Mouse (Mus musculus) midbrain, embryonic 16.5 days (tissue): ENCODE data around the gene Prkaa2. TPM values are rescaled to one million over a fixed set of nuclear protein-coding genes. Genes with fewer than 3 reads are reported as not detected.

ENCODE experiments used
- ATAC-seq: fragments of 200-750 bp; cut with Nextera tagmentation; 2 replicates; pipeline ENCODE4 v1.8.0; 2017; ENCODE audit warnings: moderate TSS enrichment
- H3K27ac ChIP-seq: fragments of 300-500 bp; sonication (generic); 2 replicates; pipeline ENCODE4 v1.5.1; 2014; ENCODE audit warnings: mild to moderate bottlenecking, low read length, mixed read lengths
- H3K27me3 ChIP-seq: fragments of 300-500 bp; sonication (generic); 2 replicates; pipeline ENCODE4 v1.6.1; 2014; ENCODE audit warnings: low read depth, low read length, mixed read lengths; ENCODE audit not compliant: control insufficient read depth, insufficient read depth
- H3K36me3 ChIP-seq: fragments of 300-500 bp; sonication (generic); 2 replicates; pipeline ENCODE4 v1.6.1; 2014; ENCODE audit warnings: mild to moderate bottlenecking, low read length, moderate library complexity, mixed read lengths; ENCODE audit not compliant: control insufficient read depth, insufficient read depth
- H3K4me1 ChIP-seq: fragments of 300-500 bp; sonication (generic); 2 replicates; pipeline ENCODE4 v1.6.1; 2014; ENCODE audit warnings: mild to moderate bottlenecking, low read length, mixed read lengths; ENCODE audit not compliant: control insufficient read depth, insufficient read depth
- H3K4me2 ChIP-seq: fragments of 300-500 bp; sonication (generic); 2 replicates; pipeline ENCODE4 v1.6.1; 2014; ENCODE audit warnings: mild to moderate bottlenecking, low read length, mixed read lengths
- H3K4me3 ChIP-seq: fragments of 300-500 bp; sonication (generic); 2 replicates; pipeline ENCODE4 v1.5.1; 2014; ENCODE audit warnings: low read depth, mild to moderate bottlenecking, low read length, moderate library complexity, mixed read lengths
- H3K9ac ChIP-seq: fragments of 300-500 bp; sonication (generic); 2 replicates; pipeline ENCODE4 v1.6.1; 2014; ENCODE audit warnings: low read depth, low read length, mixed read lengths
- H3K9me3 ChIP-seq: fragments of 300-500 bp; sonication (generic); replicated peaks from 2 replicates; pipeline ENCODE4 v1.6.1; 2014; ENCODE audit warnings: mild to moderate bottlenecking, low read length, mixed read lengths; ENCODE audit not compliant: control insufficient read depth, poor library complexity, severe bottlenecking
- WGBS: fragments of 180-500 bp; shearing (Covaris S2); extraction: QIAGEN DNeasy Blood & Tissue Kit; methylation state at CpG from one replicate; pipeline ENCODE4 v1.1.7; 2014; 5-methylcytosine and 5-hydroxymethylcytosine counted together
- polyA plus RNA-seq: library from polyadenylated mRNA; unstranded; fragments of >200 nt; fragmentation: Nextera tagmentation; extraction: Ambion mirVana; gene quantifications from 2 replicates; pipeline ENCODE4 v1.2.1, GENCODE M21; 2015

Prkaa2 gene
- polyA plus RNA-seq, 1 experiment from 2014 or later = 18.6 TPM

DNA sequence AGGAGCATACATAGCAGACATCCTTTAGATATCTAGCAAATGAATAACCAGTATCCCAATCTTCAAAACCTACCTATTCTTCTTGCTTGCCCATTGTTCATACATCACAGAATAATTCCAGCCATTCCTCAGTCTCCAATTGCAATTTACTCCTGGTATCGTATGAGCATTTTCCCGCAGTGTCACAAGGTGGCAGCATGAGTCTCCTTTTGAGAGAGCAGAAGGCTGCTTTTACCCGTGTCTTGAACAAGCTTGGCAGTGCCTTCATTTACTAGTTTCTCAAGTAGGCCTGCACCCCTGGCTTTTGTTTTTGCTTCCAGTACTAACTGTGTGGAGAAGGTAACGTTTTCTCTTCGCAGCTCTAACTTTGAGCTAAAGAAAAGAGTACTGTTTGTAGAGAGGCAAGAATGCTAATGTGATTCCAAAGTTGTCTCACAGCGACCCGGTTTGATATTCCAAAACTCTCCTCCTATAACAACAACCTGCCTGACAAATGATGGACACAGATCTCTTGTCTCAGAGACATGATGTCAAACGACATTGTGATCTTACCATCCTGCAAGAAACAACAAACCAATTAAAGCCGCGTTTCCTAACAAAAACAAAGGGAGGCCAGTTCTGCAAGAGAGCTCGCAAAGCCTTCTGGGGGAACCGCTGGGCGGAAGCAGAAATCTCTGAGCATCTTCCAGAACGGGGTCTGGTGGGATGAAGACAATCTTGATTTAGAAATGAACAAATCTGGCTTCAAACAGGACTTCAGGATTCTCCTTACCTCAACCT is 42.4 kb upstream of the Prkaa2 start:
- Histone ChIP-seq H3K4me3 (no peak overlapping the region), H3K4me1 (peaks cover 2% of the 10 kb centered on the region; the same call in 1 of the 2 replicates), H3K27ac (no peak overlapping the region), H3K9me3 (no peaks in the 10 kb centered on the region), H3K9ac (no peak overlapping the region), H3K36me3 (no peaks in the 10 kb centered on the region), H3K27me3 (no peaks in the 10 kb centered on the region), H3K4me2 (no peak overlapping the region)
- 41% methylated on average over 14 of the region's 14 CpGs for WGBS
- ATAC-seq = no peak; the same call in 1 of the 2 replicates

DNA sequence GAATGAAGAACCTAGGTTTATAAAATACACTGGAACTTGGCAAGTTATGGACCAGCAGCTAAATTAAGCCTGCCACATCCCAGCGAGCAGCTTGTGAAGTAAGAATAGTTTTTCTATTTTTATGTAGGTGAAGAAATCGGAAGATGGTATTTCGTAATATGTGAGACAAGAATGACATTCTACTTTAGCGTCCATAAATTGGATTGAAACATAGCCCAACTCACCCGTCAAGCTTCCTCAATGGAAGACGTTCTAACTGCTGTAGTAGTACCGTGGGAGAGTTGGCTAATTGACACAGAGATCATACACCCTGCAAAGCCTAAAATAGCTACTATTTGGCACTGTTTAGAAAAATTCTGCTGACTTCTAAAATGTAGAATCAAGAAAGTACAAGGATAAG is 39.8 kb upstream of the Prkaa2 start:
- Histone ChIP-seq H3K4me3 (no peak overlapping the region), H3K9me3 (0 out of 2 replicates have a peak, but pooled peaks cover 2% of the 10 kb centered on the region), H3K4me1 (peaks cover 2% of the 10 kb centered on the region; the same call in 1 of the 2 replicates), H3K9ac (no peak overlapping the region), H3K27me3 (no peaks in the 10 kb centered on the region), H3K36me3 (no peaks in the 10 kb centered on the region), H3K4me2 (no peak overlapping the region), H3K27ac (no peak overlapping the region)
- ATAC-seq = no peak
- WGBS = 93% methylated on average over 7 of the region's 7 CpGs

DNA sequence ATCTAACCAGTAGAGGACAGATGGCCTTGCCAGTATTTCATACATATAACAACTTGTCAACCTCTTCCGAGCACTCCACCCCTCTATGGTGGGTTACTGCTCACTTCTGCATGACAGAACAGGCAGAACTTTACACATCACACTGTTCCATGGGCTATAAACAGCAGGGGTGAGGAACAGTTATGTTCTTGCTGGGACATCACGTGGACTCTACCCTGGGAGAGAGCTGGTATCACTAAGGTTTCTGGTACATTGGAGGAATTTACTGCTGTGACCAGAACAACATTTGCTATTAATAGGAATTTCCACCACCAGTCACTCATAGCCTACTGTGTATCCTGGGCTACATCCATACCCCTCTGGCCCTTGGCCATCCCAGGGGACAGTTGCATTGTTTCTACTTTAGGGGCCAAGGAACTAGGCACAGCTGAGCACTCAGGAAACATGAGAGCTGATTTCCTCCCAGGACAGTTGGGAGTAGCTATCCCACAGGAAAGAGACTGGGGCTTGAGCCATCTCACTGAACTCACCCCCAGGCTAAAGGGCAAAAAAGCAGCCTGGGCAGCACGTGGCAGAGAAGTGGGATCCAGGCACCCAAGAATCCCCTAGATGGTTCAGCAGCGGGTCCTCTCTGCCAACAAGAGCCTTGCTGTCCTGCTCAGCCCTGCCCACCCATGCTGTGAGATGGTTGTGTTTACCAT is 23.8 kb upstream of the Prkaa2 start:
- no peak overlapping the region for H3K4me2 ChIP-seq
- no peak overlapping the region for H3K4me3 ChIP-seq
- H3K27ac ChIP-seq = no peak overlapping the region
- no peak overlapping the region for H3K9ac ChIP-seq
- no peaks in the 10 kb centered on the region for H3K4me1 ChIP-seq
- H3K36me3 ChIP-seq = no peaks in the 10 kb centered on the region
- H3K9me3 ChIP-seq = no peaks in the 10 kb centered on the region
- H3K27me3 ChIP-seq = no peaks in the 10 kb centered on the region
- 88% methylated on average over 4 of the region's 4 CpGs for WGBS
- no peak for ATAC-seq

DNA sequence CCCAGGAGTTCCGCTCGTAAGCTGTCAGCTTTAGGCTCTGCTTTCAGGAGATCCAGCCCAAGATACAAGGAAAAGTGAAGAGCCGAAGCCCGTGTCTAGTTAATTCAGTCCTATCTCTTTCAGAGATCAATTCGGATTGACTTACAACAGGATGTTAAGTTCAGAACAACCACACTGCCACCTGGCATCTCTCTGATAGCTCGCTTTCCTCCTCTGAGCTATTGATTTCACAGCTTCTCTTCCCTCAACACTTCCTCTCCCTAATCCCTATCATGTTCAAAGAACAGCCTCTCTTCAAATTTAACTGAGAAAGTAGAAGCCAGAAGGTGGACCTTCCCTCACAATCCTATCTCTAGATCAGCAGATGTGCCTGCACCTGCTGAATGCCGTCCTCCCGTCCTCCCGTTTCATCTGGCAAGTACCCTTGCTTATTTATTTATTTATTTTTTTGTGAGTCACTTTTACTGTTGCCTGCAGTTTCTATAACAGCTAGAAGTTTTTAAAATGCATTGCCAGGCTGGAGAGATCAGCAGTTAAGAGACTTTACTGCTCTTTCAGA is 22.1 kb upstream of the Prkaa2 start:
- Histone ChIP-seq H3K36me3 (no peaks in the 10 kb centered on the region), H3K4me1 (no peaks in the 10 kb centered on the region), H3K4me3 (no peak overlapping the region), H3K9me3 (no peaks in the 10 kb centered on the region), H3K9ac (no peak overlapping the region), H3K27me3 (no peaks in the 10 kb centered on the region), H3K27ac (no peak overlapping the region), H3K4me2 (no peak overlapping the region)
- 73% methylated on average over 9 of the region's 9 CpGs for WGBS
- ATAC-seq = no peak

DNA sequence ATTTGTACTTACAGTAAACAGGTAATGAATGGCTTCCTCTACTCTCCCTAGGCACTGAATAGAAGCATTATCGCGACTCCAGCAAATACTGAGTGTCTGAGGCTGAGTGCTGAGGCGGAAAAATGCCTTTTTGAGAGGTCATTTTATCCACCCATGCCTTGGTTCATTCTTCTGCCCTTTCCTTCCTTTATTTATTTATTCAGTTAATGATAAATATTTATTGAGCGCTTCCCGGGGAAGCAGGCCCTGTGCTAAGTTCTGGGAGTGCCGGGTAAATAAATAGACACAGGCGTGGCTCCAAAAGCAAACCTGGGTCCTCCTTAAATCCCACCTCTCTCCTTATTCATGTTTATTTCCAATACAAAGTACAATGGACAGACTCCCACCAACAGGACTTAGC is 19.5 kb upstream of the Prkaa2 start:
- Histone ChIP-seq H3K4me1 (no peaks in the 10 kb centered on the region), H3K36me3 (no peaks in the 10 kb centered on the region), H3K27me3 (no peaks in the 10 kb centered on the region), H3K4me3 (no peak overlapping the region), H3K27ac (no peak overlapping the region), H3K9me3 (no peaks in the 10 kb centered on the region), H3K9ac (no peak overlapping the region), H3K4me2 (no peak overlapping the region)
- ATAC-seq = no peak
- WGBS = 74% methylated on average over 7 of the region's 7 CpGs

DNA sequence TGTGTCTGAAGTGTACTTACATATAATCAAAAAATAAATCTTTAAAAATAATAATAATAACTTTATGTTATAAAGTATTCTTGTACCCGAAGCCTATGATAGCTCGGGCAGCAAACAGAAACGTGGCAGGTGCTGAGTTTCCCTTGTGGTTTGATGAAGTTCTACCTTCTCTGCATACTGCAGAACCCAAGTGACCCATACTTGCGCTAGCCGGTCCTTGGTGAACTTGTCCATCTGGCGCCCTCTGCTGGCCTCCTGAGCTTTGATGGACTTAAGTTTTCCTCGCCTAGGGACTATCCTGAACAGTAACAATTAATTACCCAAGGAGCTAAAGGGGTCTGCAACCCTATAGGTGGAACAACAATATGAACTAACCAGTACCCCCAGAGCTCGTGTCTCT is 12.7 kb upstream of the Prkaa2 start:
- no peak for ATAC-seq
- H3K9me3 ChIP-seq = no peaks in the 10 kb centered on the region
- WGBS = 43% methylated on average over 7 of the region's 8 CpGs
- H3K27me3 ChIP-seq = no peaks in the 10 kb centered on the region
- H3K4me1 ChIP-seq = no peaks in the 10 kb centered on the region
- no peak overlapping the region for H3K4me3 ChIP-seq
- no peak overlapping the region for H3K4me2 ChIP-seq
- H3K36me3 ChIP-seq = no peaks in the 10 kb centered on the region
- no peak overlapping the region for H3K9ac ChIP-seq
- no peak overlapping the region for H3K27ac ChIP-seq

DNA sequence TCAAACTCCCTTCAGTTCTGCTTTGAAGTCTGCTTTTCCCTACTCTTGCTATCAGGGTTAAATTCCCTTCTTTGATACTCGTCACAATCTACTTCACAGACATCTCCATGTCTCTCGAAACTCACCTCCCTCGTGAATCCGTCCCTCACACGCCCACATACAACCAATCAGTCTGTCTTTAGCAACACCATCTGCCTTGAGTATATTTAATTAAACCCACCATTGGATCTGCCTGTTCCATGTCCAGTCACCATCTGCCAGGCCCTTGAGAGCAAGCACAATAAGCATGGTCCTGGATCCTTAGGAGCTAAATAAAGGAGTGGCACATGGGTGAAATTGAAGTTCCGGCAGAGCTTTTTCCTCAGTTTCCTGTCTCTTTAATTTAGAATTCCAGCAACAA is 11.4 kb upstream of the Prkaa2 start:
- no peak overlapping the region for H3K27ac ChIP-seq
- no peak overlapping the region for H3K9ac ChIP-seq
- H3K36me3 ChIP-seq = no peaks in the 10 kb centered on the region
- no peaks in the 10 kb centered on the region for H3K4me1 ChIP-seq
- H3K4me3 ChIP-seq = no peak overlapping the region
- no peak overlapping the region for H3K4me2 ChIP-seq
- 53% methylated on average over 6 of the region's 6 CpGs for WGBS
- ATAC-seq = no peak
- H3K9me3 ChIP-seq = no peaks in the 10 kb centered on the region
- no peaks in the 10 kb centered on the region for H3K27me3 ChIP-seq

DNA sequence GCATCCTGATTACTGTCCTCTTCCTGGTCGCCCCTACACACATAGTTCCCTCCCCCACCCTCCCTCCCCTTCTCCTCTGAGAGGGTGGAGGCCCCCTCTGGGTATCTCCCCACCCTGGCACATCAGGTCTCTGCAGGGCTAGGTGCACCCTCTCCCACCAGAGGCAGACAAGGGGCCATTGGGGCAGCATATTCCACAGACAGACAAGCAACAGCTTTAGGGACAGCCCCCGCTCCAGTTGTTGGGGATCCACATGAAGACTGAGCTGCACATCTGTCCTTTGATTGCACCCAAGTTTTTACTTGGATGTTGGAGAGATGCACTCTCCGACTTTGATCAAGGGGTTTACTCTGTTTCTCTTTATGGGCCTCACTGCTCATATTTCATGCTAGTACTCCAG is 3.8 kb upstream of the Prkaa2 start:
- H3K4me1 ChIP-seq = peaks cover 9% of the 10 kb centered on the region; the same call in 1 of the 2 replicates
- H3K9ac ChIP-seq = no peak overlapping the region
- no peak for ATAC-seq
- no peaks in the 10 kb centered on the region for H3K36me3 ChIP-seq
- H3K27ac ChIP-seq = no peak overlapping the region
- H3K4me3 ChIP-seq = no peak overlapping the region
- no peak overlapping the region for H3K4me2 ChIP-seq
- H3K27me3 ChIP-seq = no peaks in the 10 kb centered on the region
- no peaks in the 10 kb centered on the region for H3K9me3 ChIP-seq
- WGBS = 81% methylated on average over 3 of the region's 3 CpGs

DNA sequence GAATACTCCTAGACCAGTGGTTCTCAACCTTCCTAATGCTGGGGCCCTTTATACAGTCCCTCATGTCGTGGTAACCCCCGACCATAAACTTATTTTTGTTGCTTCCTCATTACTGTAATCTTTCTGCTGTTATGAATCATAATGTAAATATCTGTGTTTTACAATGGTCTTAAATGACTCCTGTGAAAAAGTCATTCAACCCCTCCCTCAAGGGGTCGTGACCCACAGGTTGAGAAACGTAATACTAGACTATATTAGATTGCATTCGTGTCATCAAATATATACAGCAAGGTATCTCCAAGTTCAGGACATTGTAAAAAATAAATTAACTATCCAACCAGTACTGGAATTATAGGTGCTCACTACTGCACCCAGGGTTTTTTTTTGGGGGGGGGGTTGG is 3.4 kb upstream of the Prkaa2 start:
- H3K36me3 ChIP-seq = no peaks in the 10 kb centered on the region
- peaks cover 13% of the 10 kb centered on the region for H3K4me1 ChIP-seq
- no peak overlapping the region for H3K9ac ChIP-seq
- no peaks in the 10 kb centered on the region for H3K9me3 ChIP-seq
- H3K27ac ChIP-seq = no peak overlapping the region
- no peak overlapping the region for H3K4me2 ChIP-seq
- no peak overlapping the region for H3K4me3 ChIP-seq
- H3K27me3 ChIP-seq = no peaks in the 10 kb centered on the region
- WGBS = 93% methylated on average over 5 of the region's 5 CpGs
- no peak for ATAC-seq
